Mouse (Mus musculus): ENCODE data around the gene Dot1l. TPM values are rescaled to one million over a fixed set of nuclear protein-coding genes. Genes with fewer than 3 reads are reported as not detected.
A peak's percentile ranks its signal among the peaks of the same experiment; 100 is the strongest.

The Dot1l gene
- total and polyA plus RNA-seq, 3 experiments: 3.3 to 43.8 (median 13.3) TPM

- DNase-seq (ENCODE audit: extremely low read depth): no peak
- no peak overlapping the region for H3K9ac ChIP-seq (ENCODE audit: insufficient read depth, low read depth)
- H3K4me3 ChIP-seq (replicated peaks in 1 of 3; ENCODE audit: low read depth in 2 of 3, low read length in 2 of 3, poor library complexity in 1 of 3): no peak overlapping the region
- in situ Hi-C loops (cut with MboI; ENCODE audit: low pct_ligation_motif_present, low pct_unique_long_range_greater_than_20kb, low sequenced_read_pairs): no loop called here
- dilution Hi-C loops (cut with MboI; ENCODE audit: extremely low pct_ligation_motif_present, extremely low pct_unique_long_range_greater_than_20kb, low sequenced_read_pairs): no loop called here
- no peak overlapping the region for H3K4me2 ChIP-seq (ENCODE audit: insufficient read depth, low read depth, poor library complexity, severe bottlenecking)
- no peak overlapping the region for H3K27ac ChIP-seq (ENCODE audit: insufficient read depth, low read depth)
- H3K27me3 ChIP-seq (replicated peaks): no peaks in the 10 kb centered on the region
- H3K79me2 ChIP-seq (replicated peaks; ENCODE audit: control insufficient read depth, extremely low read depth, insufficient read depth, poor library complexity, severe bottlenecking): peaks cover 81% of the 10 kb centered on the region
- no peaks in the 10 kb centered on the region for H3K9me3 ChIP-seq (replicated peaks; ENCODE audit: low read length)
- H3K36me3 ChIP-seq (replicated peaks in 1 of 2; ENCODE audit: control insufficient read depth in 1 of 2, insufficient read depth in 1 of 2, low read length in 1 of 2): peaks cover 15 to 49% of the 10 kb centered on the region in 2 experiments
- TF ChIP-seq RAD21 (IDR thresholded peaks at IDR 0.05; ENCODE audit: low read depth, low read length): peak; percentile 3
- no peak for TF ChIP-seq ZKSCAN1 (IDR thresholded peaks at IDR 0.05; ENCODE audit: borderline replicate concordance, low read depth, low read length)
- no peak for TF ChIP-seq RCOR1 (conservative IDR thresholded peaks at IDR 0.05; ENCODE audit: low read depth, low read length)
- TF ChIP-seq CTCF (conservative IDR thresholded peaks at IDR 0.05 in 1 of 2, IDR thresholded peaks at IDR 0.05 in 1 of 2; ENCODE audit: low read depth in 2 of 2, low read length in 2 of 2): peak; percentile 20 to 21; a peak in 1 of 4 replicates
- TF ChIP-seq IRF4 (IDR thresholded peaks at IDR 0.05; ENCODE audit: low read depth, low read length): no peak
- H3K4me1 ChIP-seq (ENCODE audit: control insufficient read depth in 1 of 2, insufficient read depth in 2 of 2): peaks cover 20 to 56% of the 10 kb centered on the region in 2 experiments
Observed at GRCm38 (mm10) chr10:80738657-80739056, 16.3 kb upstream of the Dot1l start.

GRCm38 (mm10) chr10:80741146-80741545, 13.9 kb upstream of the Dot1l start:
- Histone ChIP-seq H3K4me3 (replicated peaks in 1 of 3; ENCODE audit: low read depth in 2 of 3, low read length in 2 of 3, poor library complexity in 1 of 3) (peak overlapping the region; percentile 72 to 97 (median 89)), H3K36me3 (replicated peaks in 1 of 2; ENCODE audit: control insufficient read depth in 1 of 2, insufficient read depth in 1 of 2, low read length in 1 of 2) (peaks cover 0 to 27% of the 10 kb centered on the region in 2 experiments), H3K27me3 (replicated peaks) (no peaks in the 10 kb centered on the region), H3K27ac (ENCODE audit: insufficient read depth, low read depth) (no peak overlapping the region), H3K79me2 (replicated peaks; ENCODE audit: control insufficient read depth, extremely low read depth, insufficient read depth, poor library complexity, severe bottlenecking) (peaks cover 57% of the 10 kb centered on the region), H3K9ac (ENCODE audit: insufficient read depth, low read depth) (peak overlapping the region; percentile 93), H3K4me2 (ENCODE audit: insufficient read depth, low read depth, poor library complexity, severe bottlenecking) (peak overlapping the region; percentile 64), H3K4me1 (ENCODE audit: control insufficient read depth in 1 of 2, insufficient read depth in 2 of 2) (peaks cover 14 to 54% of the 10 kb centered on the region in 2 experiments), H3K9me3 (replicated peaks; ENCODE audit: low read length) (no peaks in the 10 kb centered on the region)
- in situ Hi-C loops (cut with MboI; ENCODE audit: low pct_ligation_motif_present, low pct_unique_long_range_greater_than_20kb, low sequenced_read_pairs): no loop called here
- DNase-seq (ENCODE audit: extremely low read depth): no peak
- TF ChIP-seq POLR2AphosphoS2 (IDR thresholded peaks at IDR 0.05; ENCODE audit: low read depth, low read length) (no peak), KAT2A (IDR thresholded peaks at IDR 0.05; ENCODE audit: insufficient replicate concordance, low read length) (no peak), ETS1 (conservative IDR thresholded peaks at IDR 0.05; ENCODE audit: low read depth, low read length) (no peak)
- dilution Hi-C loops (cut with MboI; ENCODE audit: extremely low pct_ligation_motif_present, extremely low pct_unique_long_range_greater_than_20kb, low sequenced_read_pairs): no loop called here

GRCm38 (mm10) chr10:80741634-80742179, 13.3 kb upstream of the Dot1l start:
- peak overlapping the region; percentile 72 to 97 (median 89) for H3K4me3 ChIP-seq (replicated peaks in 1 of 3; ENCODE audit: low read depth in 2 of 3, low read length in 2 of 3, poor library complexity in 1 of 3)
- H3K36me3 ChIP-seq (replicated peaks in 1 of 2; ENCODE audit: control insufficient read depth in 1 of 2, insufficient read depth in 1 of 2, low read length in 1 of 2): peaks cover 0 to 23% of the 10 kb centered on the region in 2 experiments
- H3K27ac ChIP-seq (ENCODE audit: insufficient read depth, low read depth): peak overlapping the region; percentile 9; the same call in 1 of the 2 replicates
- H3K27me3 ChIP-seq (replicated peaks): no peaks in the 10 kb centered on the region
- in situ Hi-C loops (cut with MboI; ENCODE audit: low pct_ligation_motif_present, low pct_unique_long_range_greater_than_20kb, low sequenced_read_pairs) (no loop called here), dilution Hi-C loops (cut with MboI; ENCODE audit: extremely low pct_ligation_motif_present, extremely low pct_unique_long_range_greater_than_20kb, low sequenced_read_pairs) (no loop called here)
- H3K4me2 ChIP-seq (ENCODE audit: insufficient read depth, low read depth, poor library complexity, severe bottlenecking): peak overlapping the region; percentile 64; the same call in 1 of the 2 replicates
- H3K79me2 ChIP-seq (replicated peaks; ENCODE audit: control insufficient read depth, extremely low read depth, insufficient read depth, poor library complexity, severe bottlenecking): peaks cover 52% of the 10 kb centered on the region
- H3K9ac ChIP-seq (ENCODE audit: insufficient read depth, low read depth): peak overlapping the region; percentile 93
- TF ChIP-seq IRF4 (IDR thresholded peaks at IDR 0.05; ENCODE audit: low read depth, low read length): no peak
- TF ChIP-seq GABPA (IDR thresholded peaks at IDR 0.05; ENCODE audit: insufficient replicate concordance, low read depth, low read length): no peak
- no peak for TF ChIP-seq JUN (IDR thresholded peaks at IDR 0.05; ENCODE audit: insufficient read depth, low read depth, low read length)
- TF ChIP-seq ELF1 (IDR thresholded peaks at IDR 0.05; ENCODE audit: low read depth, low read length): no peak
- TF ChIP-seq RAD21 (IDR thresholded peaks at IDR 0.05; ENCODE audit: low read depth, low read length): no peak
- no peak for TF ChIP-seq USF1 (IDR thresholded peaks at IDR 0.05; ENCODE audit: low read depth, low read length)
- H3K4me1 ChIP-seq (ENCODE audit: control insufficient read depth in 1 of 2, insufficient read depth in 2 of 2): peaks cover 14 to 50% of the 10 kb centered on the region in 2 experiments
- H3K9me3 ChIP-seq (replicated peaks; ENCODE audit: low read length): no peaks in the 10 kb centered on the region
- DNase-seq (ENCODE audit: extremely low read depth): no peak
